ENCODE assay signal across 8 mouse cellular contexts in the genomic region with DNA sequence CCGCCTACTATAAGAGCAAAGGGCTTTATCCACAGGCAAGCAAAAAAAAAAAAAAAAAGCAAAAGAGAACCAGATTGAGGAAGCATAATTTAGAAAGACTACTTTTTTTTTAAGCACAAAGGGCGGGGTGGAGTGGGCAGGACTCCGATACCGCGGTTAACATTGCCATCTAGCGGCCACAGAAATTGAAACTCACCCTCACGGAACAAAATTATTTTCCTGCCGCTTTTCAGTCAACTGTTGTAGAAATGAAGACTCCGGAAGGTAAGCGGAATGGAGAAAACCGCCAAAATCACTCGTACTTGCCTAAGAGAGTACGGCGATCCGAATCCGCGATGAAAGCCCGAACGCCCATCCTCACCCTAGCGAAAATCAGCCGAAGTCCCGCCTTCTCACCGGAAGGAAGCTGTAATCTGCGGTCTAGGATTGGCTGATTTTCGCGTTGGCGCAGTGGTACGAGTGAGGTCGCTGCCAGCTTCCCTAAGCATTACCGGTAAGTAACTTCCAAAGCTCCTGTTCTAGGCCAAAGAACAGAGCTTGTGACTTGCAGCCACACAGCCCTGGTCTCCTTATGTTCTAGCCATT. TPM values are rescaled to one million over a fixed set of nuclear protein-coding genes. Genes with fewer than 3 reads are reported as not detected.
DNase-seq lines count a peak whose midpoint lies in the region; ATAC-seq lines count a peak whose summit lies in the region.

A gene (minus strand): TSS at position 389 of the 585 bp plus-strand sequence.

- under 1% methylated on average over 30 of the region's 30 CpGs for WGBS in heart, embryonic 14.5 days
- under 1% methylated on average over 30 of the region's 30 CpGs for WGBS in liver, embryonic 13.5 days (ENCODE audit: insufficient replicate concordance)
- 2% methylated on average over 30 of the region's 30 CpGs for WGBS in stomach, embryonic 16.5 days

- H3K4me1 ChIP-seq in brown adipose tissue, adult 24 weeks (ENCODE audit: control insufficient read depth, insufficient read depth, insufficient read length, low read length) = no peaks in the 10 kb centered on the region
- no peaks in the 10 kb centered on the region for H3K4me1 ChIP-seq in heart, embryonic 14.5 days (ENCODE audit: control insufficient read depth in 2 of 2, insufficient read depth in 2 of 2, low read length in 2 of 2)
- peaks cover 20% of the 10 kb centered on the region for H3K4me1 ChIP-seq in liver, embryonic 13.5 days (replicated peaks)
- H3K4me1 ChIP-seq in stomach, embryonic 16.5 days (ENCODE audit: control insufficient read depth, insufficient read depth, low read length) = peaks cover 2% of the 10 kb centered on the region; the same call in 1 of the 2 replicates

- peak within 1 kb of the TSS; percentile 60 for H3K4me2 ChIP-seq in heart, embryonic 14.5 days (ENCODE audit: low read length)
- H3K4me2 ChIP-seq in liver, embryonic 13.5 days = peak within 1 kb of the TSS; percentile 58
- peak within 1 kb of the TSS; percentile 51 for H3K4me2 ChIP-seq in stomach, embryonic 16.5 days (ENCODE audit: low read depth, low read length)

- H3K27ac ChIP-seq in brown adipose tissue, adult 24 weeks (replicated peaks; ENCODE audit: low read depth, low read length) = peak within 1 kb of the TSS; percentile 88
- H3K27ac ChIP-seq in heart, embryonic 14.5 days (replicated peaks in 1 of 2; ENCODE audit: control insufficient read depth in 1 of 2, insufficient read depth in 1 of 2, low read depth in 2 of 2, low read length in 2 of 2) = peak within 1 kb of the TSS; percentile 65 to 80
- peak within 1 kb of the TSS; percentile 57; the same call in 1 of the 2 replicates for H3K27ac ChIP-seq in liver, embryonic 13.5 days
- peak within 1 kb of the TSS; percentile 83 for H3K27ac ChIP-seq in stomach, embryonic 16.5 days (ENCODE audit: low read length)

- peak; percentile 90 for ATAC-seq in heart, embryonic 14.5 days (ENCODE audit: insufficient number of reproducible peaks, insufficient read depth, low FRiP score, low read depth)
- peak; percentile 97 for ATAC-seq in liver, embryonic 13.5 days (ENCODE audit: low read depth)
- peak; percentile 97 for ATAC-seq in stomach, embryonic 16.5 days (ENCODE audit: insufficient read depth, low FRiP score)

- H3K9me3 ChIP-seq in heart, embryonic 14.5 days (ENCODE audit: control insufficient read depth, low read length) = no peaks in the 10 kb centered on the region
- H3K9me3 ChIP-seq in liver, embryonic 13.5 days (replicated peaks) = no peaks in the 10 kb centered on the region
- no peaks in the 10 kb centered on the region for H3K9me3 ChIP-seq in stomach, embryonic 16.5 days (replicated peaks; ENCODE audit: control insufficient read depth, low read length)

- no peaks in the 10 kb centered on the region for H3K27me3 ChIP-seq in heart, embryonic 14.5 days (ENCODE audit: control insufficient read depth, insufficient read depth, low read length)
- H3K27me3 ChIP-seq in liver, embryonic 13.5 days = no peaks in the 10 kb centered on the region
- H3K27me3 ChIP-seq in stomach, embryonic 16.5 days (ENCODE audit: control insufficient read depth, insufficient read depth, low read length) = no peaks in the 10 kb centered on the region

- H3K9ac ChIP-seq in heart, embryonic 14.5 days (ENCODE audit: low read length) = peak within 1 kb of the TSS; percentile 70
- H3K9ac ChIP-seq in liver, embryonic 13.5 days = peak within 1 kb of the TSS; percentile 55
- H3K9ac ChIP-seq in stomach, embryonic 16.5 days (ENCODE audit: low read length) = peak within 1 kb of the TSS; percentile 69

- DNase-seq in CD4-positive helper T cell, adult 2 months (ENCODE audit: low read depth, low spot score) = peak; percentile 86
- DNase-seq in fibroblast of lung, adult 2 months (ENCODE audit: low read depth) = peak; percentile 85
- DNase-seq in kidney, postnatal 14 days = peak; percentile 92
- peak; percentile 78 for DNase-seq in liver, embryonic 13.5 days
- DNase-seq in neural tube, embryonic 10.5 days (ENCODE audit: extremely low spot score, low spot score) = peak; percentile 72

- H3K36me3 ChIP-seq in heart, embryonic 14.5 days (ENCODE audit: control insufficient read depth, insufficient read depth, low read length) = no peaks in the 10 kb centered on the region
- H3K36me3 ChIP-seq in liver, embryonic 13.5 days = no peaks in the 10 kb centered on the region
- H3K36me3 ChIP-seq in stomach, embryonic 16.5 days (ENCODE audit: control insufficient read depth, insufficient read depth, low read length) = no peaks in the 10 kb centered on the region

- H3K4me3 ChIP-seq in brown adipose tissue, adult 24 weeks (ENCODE audit: insufficient read depth, low read depth, low read length) = peak within 1 kb of the TSS; percentile 77
- H3K4me3 ChIP-seq in heart, embryonic 14.5 days (ENCODE audit: control insufficient read depth in 1 of 2, insufficient read depth in 1 of 2, low read depth in 1 of 2, low read length in 2 of 2) = peak within 1 kb of the TSS; percentile 47 to 77
- H3K4me3 ChIP-seq in liver, embryonic 13.5 days (replicated peaks) = peak within 1 kb of the TSS; percentile 62
- peak within 1 kb of the TSS; percentile 56 for H3K4me3 ChIP-seq in stomach, embryonic 16.5 days (replicated peaks; ENCODE audit: low read length)

RNA-seq across cellular contexts. Expression of the gene that starts here (rescaled TPM):
- polyA plus RNA-seq in brown adipose tissue, adult 24 weeks (2012; ENCODE audit: insufficient read depth, insufficient read length, missing spikeins) = 12.7 and 19.0 TPM in 2 replicates
- polyA plus RNA-seq in heart, embryonic 14.5 days (2014; fragmentation: Nextera tagmentation; extraction: Ambion mirVana) = 15.4 and 18.3 TPM in 2 replicates
- polyA plus RNA-seq in liver, embryonic 13.5 days (2015; fragmentation: Nextera tagmentation; extraction: Ambion mirVana) = 17.2 and 19.7 TPM in 2 replicates
- polyA plus RNA-seq in stomach, embryonic 16.5 days (2015; fragmentation: Nextera tagmentation; extraction: Ambion mirVana) = 26.7 and 27.6 TPM in 2 replicates

Comparison
In these comparisons a context has a peak if more than half of its experiments do, and no peak if none do; other contexts are left out.
1. Peak in every context shown above with its lines: DNase-seq, ATAC-seq, H3K4me3 ChIP-seq and H3K27ac ChIP-seq.